Mouse (Mus musculus) G1E-ER4 (cell line): ENCODE measurements around the gene Exoc7. TPM values are rescaled to one million over a fixed set of nuclear protein-coding genes. Genes with fewer than 3 reads are reported as not detected.

ENCODE experiments used
- GATA1 ChIP-seq: IDR thresholded peaks from one replicate; pipeline ENCODE4 v1.8.0; 2012; ENCODE audit warnings: low read length, inconsistent platforms
- polyA plus RNA-seq: library from polyadenylated mRNA; stranded (reverse); fragments of >175 nt; gene quantifications from 2 replicates; pipeline ENCODE4 v1.2.3, GENCODE M21; 2012

Exoc7 gene
- polyA plus RNA-seq, 1 experiment, result 15.1 TPM

DNA sequence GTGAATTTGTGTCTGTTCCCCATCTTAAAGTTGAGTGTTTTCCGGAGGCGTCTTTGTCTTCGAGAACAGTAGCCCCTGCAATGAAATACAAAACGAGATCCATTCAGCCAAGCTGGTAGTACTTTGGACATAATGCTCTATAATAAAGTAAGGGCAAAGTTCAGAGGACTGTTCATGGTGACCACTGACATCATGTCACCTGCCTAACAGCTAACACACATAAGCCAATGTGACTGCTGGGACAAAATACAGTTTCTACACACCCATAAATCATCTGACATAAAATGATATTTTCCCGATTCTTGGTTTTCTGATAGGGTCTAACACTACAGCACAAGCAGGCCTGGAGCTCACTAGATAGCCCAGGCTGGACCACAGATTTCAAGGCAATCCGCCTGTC is 38.7 kb downstream of the Exoc7 start:
- no peak for TF ChIP-seq GATA1

DNA sequence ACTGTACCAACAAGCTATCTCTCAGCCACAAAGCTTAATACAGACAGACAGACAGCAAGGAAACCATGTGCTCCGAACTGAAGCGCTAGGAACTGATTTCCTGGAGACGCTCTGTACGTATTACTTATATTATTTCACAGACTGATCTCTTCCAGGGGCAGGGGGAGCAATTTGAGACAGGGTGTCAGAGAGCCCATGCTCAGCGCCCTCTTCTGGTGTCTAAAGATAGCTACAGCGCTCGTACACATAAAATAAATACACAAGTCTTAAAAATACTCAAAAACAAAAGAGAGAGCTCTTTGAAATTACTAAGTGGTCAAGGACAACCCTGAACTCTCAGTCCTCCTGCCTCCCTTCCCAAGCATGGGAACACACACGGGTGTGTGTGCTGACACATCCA is 39.4 kb downstream of the Exoc7 start:
- no peak for TF ChIP-seq GATA1

DNA sequence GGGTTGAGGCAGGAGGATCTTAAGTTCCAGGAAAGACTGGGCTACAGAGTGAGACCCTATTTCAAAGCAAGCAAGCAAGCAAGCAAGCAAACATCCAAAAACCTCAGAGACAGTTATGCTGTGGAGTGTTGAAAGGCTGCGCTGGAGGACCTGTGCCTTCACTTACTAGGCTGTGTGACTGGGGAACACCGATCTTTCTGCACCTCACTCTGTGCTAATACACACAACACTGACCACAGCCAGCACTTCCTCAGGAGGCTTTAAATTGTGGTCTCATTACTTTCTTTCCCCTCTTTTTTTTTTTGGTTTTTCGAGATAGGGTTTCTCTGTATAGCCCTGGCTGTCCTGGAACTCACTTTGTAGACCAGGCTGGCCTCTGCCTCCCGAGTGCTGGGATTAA is 41.2 kb downstream of the Exoc7 start:
- TF ChIP-seq GATA1, result no peak

DNA sequence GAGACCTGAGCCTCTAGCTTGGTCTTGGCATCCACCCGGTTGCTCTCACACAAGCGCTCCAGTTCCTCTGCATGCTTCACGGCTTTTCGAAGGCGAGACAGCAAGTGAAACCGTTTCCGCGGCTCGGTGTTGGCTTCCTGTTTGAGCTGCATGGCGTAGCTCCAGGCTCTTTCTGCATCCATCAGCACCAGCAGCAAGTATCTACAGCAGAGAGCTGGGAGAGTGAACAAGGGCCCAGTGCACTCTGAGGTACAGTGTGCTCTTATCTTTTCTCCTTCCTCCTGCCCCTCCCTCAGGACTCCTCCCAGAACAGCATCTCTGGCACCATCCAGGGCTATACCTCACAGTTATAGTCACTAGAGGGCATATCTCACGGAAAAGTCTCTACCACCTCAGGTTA is 41.7 kb downstream of the Exoc7 start:
- TF ChIP-seq GATA1, result no peak

DNA sequence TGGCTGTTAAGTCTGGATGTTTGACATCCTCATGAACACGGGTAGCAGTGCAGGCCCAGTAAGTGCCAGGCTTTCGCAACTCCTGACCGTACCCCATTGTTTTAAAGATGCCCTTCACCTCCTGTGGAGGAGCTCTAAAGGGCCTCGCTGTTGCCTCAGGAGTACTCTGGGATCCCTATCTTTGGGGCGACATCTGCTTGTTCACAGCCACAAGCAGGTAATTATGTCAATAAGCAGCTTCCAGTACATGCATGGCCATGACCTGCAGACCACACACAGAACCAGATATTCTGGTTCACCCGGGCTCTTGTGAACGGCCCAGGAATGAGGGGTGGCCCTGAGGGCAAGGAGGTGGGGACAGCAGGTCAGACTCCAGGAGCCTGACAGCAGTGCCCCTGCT is 46.8 kb downstream of the Exoc7 start:
- TF ChIP-seq GATA1, result no peak

DNA sequence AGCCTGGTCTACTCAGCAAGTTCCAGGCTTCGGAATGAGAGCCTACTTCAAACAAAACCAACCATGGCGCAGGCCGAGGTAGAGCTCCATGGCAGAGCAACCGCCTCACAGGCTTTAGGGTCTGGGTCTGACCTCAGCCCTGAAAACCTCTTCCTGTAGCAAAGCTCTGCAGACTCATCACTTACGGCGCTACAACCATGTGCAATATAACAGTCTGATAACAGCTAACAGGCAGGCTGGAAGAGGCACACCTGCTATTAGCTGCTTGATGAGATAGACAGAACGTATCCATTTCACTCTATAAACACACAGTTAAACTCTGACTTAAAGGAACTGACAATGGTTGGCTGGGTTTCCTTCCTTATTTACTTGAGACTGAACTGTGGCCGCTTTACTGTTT is 47.6 kb downstream of the Exoc7 start:
- peak; percentile 22 for TF ChIP-seq GATA1

DNA sequence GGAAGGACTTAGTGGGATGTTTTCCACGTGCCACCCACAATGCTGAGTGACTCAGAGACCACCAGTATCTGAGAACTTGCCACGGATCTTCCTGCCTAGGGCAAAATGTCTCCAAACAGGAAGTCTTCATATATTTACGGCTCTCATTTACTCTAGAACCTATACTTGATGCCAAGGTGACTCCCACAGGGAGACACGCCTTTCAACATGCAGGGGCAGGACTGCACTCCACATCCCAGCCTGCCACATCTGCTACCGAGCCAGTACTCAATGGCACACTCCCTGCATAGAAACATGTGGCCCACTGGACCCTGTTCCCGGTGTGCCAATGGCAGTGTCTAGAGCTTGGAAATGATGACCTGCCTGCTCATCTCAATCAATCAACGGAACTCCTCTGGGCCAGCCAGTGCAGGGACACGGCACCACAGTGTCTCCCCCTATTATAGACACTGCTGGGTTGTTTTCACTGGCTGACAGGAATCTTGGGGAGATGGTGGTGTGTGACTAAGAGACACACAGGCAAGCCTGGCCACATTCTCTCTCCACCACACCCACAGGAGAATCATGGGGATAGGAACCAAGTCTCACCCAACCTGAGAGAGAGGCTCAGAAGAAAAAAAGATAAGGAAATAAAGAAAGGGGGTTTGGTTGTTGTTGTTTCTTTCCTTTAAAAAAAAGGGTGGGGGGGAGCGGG is 50.9 kb downstream of the Exoc7 start:
- TF ChIP-seq GATA1, result no peak

DNA sequence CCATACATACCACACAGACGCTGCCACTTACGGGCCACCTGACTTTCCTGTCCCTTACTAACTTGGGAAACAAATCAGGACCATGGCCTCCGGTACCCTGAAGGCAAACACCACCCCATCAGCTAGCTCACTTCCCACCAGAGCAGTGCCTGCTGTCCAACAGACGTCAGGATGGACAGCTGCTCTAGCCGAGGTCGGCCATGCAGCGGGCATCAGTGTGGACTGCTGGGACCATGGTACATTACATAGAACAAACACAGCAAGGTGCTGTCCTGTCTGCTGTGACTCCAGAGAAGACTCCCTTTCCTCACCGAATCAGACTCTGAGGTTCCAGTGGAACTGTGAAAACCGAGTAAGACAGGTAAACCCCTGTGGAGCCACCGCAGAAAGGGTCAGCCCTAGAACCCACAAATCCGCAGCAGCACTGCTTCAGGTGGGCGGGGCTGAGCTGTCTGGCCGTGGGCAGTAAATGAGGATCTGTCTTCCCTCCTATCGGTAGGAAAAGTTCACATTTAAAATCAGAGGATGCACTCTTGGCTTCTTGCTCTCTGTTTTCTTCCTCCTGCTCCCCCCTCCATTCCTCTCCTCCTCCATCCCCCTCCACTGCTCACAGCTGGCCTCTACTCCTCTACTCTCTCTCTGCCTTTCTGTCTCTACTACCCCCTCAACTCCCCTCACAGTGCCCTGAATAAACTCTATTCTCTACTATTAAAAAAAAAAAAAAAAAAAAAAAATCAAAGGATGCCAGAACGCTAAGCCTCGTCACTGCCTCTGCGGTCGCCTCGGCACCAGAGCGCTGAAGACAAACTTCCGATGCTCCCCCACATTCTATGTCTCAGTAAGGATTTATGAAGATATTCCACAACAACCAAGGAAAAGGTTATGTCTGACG is 51.7 kb downstream of the Exoc7 start:
- no peak for TF ChIP-seq GATA1

DNA sequence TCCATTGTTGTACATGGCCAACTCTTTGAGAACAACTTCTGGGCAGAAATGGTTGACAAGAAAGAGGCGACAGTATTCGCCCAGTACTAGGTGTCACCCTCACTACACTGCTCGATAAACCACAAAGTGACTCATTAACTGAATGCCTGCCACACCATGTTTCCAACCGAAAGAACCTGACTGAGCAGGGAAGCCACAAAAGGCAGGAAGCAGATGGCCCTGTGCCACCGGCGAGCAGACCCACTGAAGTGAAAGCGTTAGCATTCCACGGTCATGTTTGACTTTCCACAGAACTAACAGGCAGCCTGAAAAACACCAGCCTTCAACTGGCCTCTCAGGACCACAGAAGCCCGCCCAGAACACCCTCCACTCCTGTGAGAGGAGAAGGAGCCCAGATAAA is 52.4 kb downstream of the Exoc7 start:
- no peak for TF ChIP-seq GATA1

DNA sequence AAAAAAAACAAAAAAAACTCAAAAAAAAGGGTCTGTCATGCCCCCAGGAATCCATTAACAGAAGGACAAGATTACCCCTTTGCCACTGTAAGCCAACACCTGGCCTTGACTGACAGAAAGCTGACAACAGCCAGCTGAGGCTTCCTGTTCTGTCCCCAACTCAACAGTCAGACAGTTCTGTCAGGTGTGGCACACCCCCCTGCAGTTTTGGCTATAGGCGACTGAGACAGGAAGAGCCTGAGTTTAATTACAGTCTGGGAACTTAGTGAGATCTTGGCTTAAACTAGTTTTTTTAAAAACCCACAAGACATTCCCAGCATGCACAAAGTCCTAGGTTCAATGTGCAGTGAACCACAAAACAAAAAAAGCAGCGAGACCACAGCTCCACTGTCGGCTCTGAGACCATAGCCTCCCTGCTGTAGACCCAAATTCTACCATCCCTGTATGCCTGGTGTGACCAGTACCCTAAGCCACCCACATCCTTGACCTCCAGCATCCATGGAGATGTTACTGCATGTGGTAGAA is 53.9 kb downstream of the Exoc7 start:
- no peak for TF ChIP-seq GATA1

DNA sequence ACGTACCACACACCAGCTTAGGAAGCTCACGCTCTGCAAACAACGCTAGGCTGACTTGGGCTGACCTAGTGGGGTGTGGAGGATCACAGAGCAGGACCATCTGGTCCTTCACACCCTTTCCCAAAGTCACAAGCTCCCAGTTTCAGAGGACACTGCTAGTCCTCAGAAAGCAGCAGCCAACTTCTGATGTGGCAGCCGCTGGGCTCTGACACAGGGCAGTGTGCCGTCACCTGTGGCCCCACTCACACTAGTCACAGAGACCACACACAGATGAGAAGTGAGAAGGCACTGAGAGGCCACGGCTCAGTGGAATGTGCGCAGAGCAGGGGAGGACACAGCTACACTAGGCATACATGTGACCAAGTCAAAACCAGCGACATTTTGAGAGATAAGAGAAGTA is 56.1 kb downstream of the Exoc7 start:
- no peak for TF ChIP-seq GATA1

DNA sequence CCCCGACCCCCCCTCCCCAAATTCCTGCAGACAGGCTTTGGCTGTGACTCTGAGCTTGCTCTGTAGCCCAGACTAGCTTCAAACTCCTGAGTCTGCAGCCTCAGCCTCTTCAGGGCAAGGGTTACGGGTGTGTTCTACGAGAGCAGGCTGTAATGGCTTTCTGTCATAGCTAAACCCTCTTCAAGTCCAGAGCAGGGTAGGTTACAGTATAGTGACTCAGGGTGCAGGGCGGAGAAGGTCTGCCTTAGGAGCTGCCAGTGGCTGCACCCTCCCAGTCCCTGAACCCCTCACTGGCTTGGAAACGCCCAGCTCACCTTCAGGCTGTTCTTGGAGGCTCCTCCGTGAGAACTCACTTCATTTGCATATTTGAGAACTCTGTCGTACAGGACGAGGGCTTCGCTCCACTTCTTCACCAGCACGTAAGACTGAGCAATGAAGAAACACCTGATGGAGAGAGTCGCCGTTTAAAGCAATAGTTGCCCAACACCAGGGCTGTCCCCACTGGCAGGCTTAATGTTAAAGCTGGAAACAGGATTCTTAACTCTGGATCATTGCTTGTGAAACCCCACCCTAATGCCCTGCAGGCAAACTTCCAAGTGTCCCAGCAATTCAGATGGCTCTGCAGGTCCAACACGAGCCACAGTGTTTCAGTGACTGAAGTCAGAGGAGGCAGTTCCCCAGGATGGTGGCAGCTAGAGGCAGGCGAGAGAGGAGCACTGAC is 59.4 kb downstream of the Exoc7 start:
- TF ChIP-seq GATA1, result no peak

DNA sequence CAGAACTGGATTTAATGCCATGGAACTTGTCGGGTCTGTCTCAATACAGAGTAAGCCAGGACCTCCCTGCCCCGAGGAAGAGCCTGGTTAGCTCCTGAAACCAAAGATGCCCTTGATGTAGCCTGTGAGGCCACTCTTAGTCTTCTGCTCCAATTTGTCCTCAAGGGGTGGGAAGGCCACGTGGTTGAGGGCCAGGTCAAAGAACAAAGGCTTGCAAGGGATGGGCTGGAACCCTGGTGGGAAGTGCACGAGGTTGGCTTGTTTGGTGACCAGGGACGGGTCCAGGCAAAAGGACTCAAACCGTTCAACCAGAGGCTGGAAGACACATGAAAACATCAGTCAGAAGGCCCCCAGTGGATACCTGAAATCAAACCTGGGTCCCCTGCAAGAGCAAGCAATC is 61.4 kb downstream of the Exoc7 start:
- no peak for TF ChIP-seq GATA1

DNA sequence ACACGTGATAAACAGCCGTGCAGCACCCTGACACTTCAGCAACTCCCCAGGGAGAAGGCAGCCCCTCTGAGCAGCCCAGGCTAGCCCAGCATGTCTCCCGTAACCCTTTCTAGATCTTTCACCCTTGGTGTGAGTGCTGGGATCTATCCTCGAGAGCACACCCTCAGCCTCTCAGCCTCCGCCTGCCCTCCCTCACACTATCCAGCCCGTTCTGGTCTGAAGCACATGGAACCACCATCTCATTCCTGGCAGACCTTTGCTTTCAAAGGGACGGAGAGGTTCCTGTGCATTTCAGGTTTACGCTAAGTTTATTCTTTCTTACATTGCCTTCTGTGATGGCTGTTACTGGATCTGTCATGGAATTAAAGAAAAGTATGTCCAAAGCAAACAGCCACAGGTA is 62.5 kb downstream of the Exoc7 start:
- TF ChIP-seq GATA1, result no peak

DNA sequence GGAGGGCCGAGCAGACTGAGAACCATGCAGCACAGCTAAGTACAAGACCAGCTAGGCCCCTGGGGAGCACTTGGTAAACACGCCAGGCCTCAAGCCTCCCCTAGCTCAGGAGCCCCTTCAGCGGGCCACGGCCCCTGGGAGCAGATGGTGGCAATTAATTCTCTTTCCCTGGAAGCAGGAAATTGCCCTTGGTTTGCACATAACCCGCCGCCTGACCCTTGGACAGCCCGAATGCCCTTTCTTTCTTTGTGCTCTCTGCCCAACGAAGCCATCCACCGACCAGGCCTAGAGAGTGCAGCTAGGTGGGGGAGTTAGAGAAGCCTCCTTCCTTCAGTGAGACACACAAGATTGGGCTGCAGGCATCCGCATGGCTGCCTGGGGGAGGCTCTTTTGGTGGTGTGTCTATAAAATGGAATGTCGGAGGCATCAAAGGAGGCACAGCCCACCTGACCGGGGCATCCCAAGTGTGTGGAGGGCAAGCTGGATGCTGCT is 65.2 kb downstream of the Exoc7 start:
- TF ChIP-seq GATA1, result no peak

DNA sequence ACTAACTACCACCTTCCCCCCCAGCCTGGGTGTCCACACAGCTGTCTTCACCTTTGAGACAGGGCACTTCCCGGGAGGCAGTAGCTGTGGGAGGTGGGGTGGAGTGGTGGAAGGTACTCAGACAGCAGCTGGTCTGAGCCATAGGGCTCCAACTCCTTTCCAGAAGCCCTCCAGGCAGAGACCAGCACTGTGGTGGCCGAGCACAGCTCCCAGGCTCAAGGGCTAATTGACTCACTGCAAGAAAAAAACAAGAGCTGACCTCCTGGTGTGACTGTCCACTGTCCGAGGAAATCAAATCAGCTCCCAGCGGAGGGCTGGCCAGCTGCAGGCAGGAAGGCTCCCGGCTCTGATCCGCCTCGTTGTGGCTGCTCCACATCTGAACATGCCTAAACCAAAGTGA is 67.2 kb downstream of the Exoc7 start:
- no peak for TF ChIP-seq GATA1

Other genes with a start within 250 kb of the Exoc7 start
- 170 and 235 TPM in 2 replicates for gene Unc13d, start 229.3 kb downstream of the Exoc7 start, polyA plus RNA-seq
- gene Wbp2, start 220.2 kb downstream of the Exoc7 start, polyA plus RNA-seq, result 591 and 669 TPM in 2 replicates
- not detected in 2 replicates for gene Trim47, start 180.0 kb downstream of the Exoc7 start, polyA plus RNA-seq
- not detected in 2 replicates for gene Trim65, start 176.1 kb downstream of the Exoc7 start, polyA plus RNA-seq
- gene Mrpl38, start 168.4 kb downstream of the Exoc7 start, polyA plus RNA-seq, result 152 and 200 TPM in 2 replicates
- 26.9 and 34.1 TPM in 2 replicates for gene Fbf1, start 139.1 kb downstream of the Exoc7 start, polyA plus RNA-seq
- gene Ten1, start 108.4 kb downstream of the Exoc7 start, polyA plus RNA-seq, result 114 and 122 TPM in 2 replicates
- 1.8 and 2.5 TPM in 2 replicates for gene Acox1, start 108.2 kb downstream of the Exoc7 start, polyA plus RNA-seq
- gene Evpl, start 69.2 kb downstream of the Exoc7 start, polyA plus RNA-seq, result 0.01 and 0.02 TPM in 2 replicates
- gene Srp68, start 33.0 kb downstream of the Exoc7 start, polyA plus RNA-seq, result 52.4 and 70.9 TPM in 2 replicates
- not detected in 2 replicates for gene Galr2, start 26.3 kb downstream of the Exoc7 start, polyA plus RNA-seq
- gene Foxj1, start 28.2 kb upstream of the Exoc7 start, polyA plus RNA-seq, result 0.02 TPM in 1 of 2 replicates, not detected in the other
- gene Rnf157, start 105.8 kb upstream of the Exoc7 start, polyA plus RNA-seq, result not detected in 2 replicates
- gene Ubald2, start 126.9 kb upstream of the Exoc7 start, polyA plus RNA-seq, result 733 and 1,549 TPM in 2 replicates
- not detected in 2 replicates for gene Qrich2, start 159.0 kb upstream of the Exoc7 start, polyA plus RNA-seq
- gene Prpsap1, start 187.0 kb upstream of the Exoc7 start, polyA plus RNA-seq, result 76.5 and 115 TPM in 2 replicates
- 206 and 262 TPM in 2 replicates for gene Sphk1, start 223.7 kb upstream of the Exoc7 start, polyA plus RNA-seq